Mouse (Mus musculus) liver, embryonic 13.5 days (tissue): ENCODE results near the gene Ptprg. TPM values are rescaled to one million over a fixed set of nuclear protein-coding genes. Genes with fewer than 3 reads are reported as not detected.

Experiments used
- ATAC-seq: fragments of 200-750 bp; cut with Nextera tagmentation; 2 replicates; pipeline ENCODE4 v1.8.0; 2017; ENCODE audit warnings: low read depth, mild to moderate bottlenecking, moderate number of reproducible peaks, moderate library complexity
- DNase-seq: peaks from one replicate; pipeline ENCODE4 v3.0.0; 2022
- H3K27ac ChIP-seq: fragments of 300-500 bp; sonication (generic); 2 replicates; pipeline ENCODE4 v1.5.1; 2015; ENCODE audit warnings: moderate library complexity, mild to moderate bottlenecking, inconsistent platforms
- H3K27me3 ChIP-seq: fragments of 300-500 bp; sonication (generic); 2 replicates; pipeline ENCODE4 v1.6.1; 2015; ENCODE audit warnings: mild to moderate bottlenecking, inconsistent platforms
- H3K36me3 ChIP-seq: fragments of 300-500 bp; sonication (generic); 2 replicates; pipeline ENCODE4 v1.6.1; 2015; ENCODE audit warnings: mild to moderate bottlenecking, inconsistent platforms
- H3K4me1 ChIP-seq: fragments of 300-500 bp; sonication (generic); replicated peaks from 2 replicates; pipeline ENCODE4 v1.6.1; 2015; ENCODE audit warnings: inconsistent platforms
- H3K4me2 ChIP-seq: fragments of 300-500 bp; sonication (generic); 2 replicates; pipeline ENCODE4 v1.6.1; 2015; ENCODE audit warnings: inconsistent platforms, mild to moderate bottlenecking, moderate library complexity
- H3K4me3 ChIP-seq: fragments of 300-500 bp; sonication (generic); replicated peaks from 2 replicates; pipeline ENCODE4 v1.5.1; 2015; ENCODE audit warnings: mild to moderate bottlenecking, inconsistent platforms
- H3K9ac ChIP-seq: fragments of 300-500 bp; sonication (generic); 2 replicates; pipeline ENCODE4 v1.6.1; 2015; ENCODE audit warnings: mild to moderate bottlenecking, inconsistent platforms
- H3K9me3 ChIP-seq: fragments of 300-500 bp; sonication (generic); replicated peaks from 2 replicates; pipeline ENCODE4 v1.6.1; 2016; ENCODE audit warnings: inconsistent platforms
- WGBS: fragments of 180-500 bp; shearing (Covaris S2); methylation state at CpG from one replicate; pipeline ENCODE4 v1.1.7; 2015; ENCODE audit not compliant: insufficient replicate concordance; 5-methylcytosine and 5-hydroxymethylcytosine counted together
- polyA plus RNA-seq: library from polyadenylated mRNA; unstranded; fragments of >200 nt; fragmentation: Nextera tagmentation; extraction: Ambion mirVana; gene quantifications from 2 replicates; pipeline ENCODE4 v1.2.1, GENCODE M21; 2015

Ptprg gene
- polyA plus RNA-seq, 1 experiment from 2014 or later = 1.5 TPM

- Histone ChIP-seq H3K9me3 (no peaks in the 10 kb centered on the region), H3K4me3 (no peak overlapping the region), H3K27me3 (no peaks in the 10 kb centered on the region), H3K4me1 (no peaks in the 10 kb centered on the region), H3K4me2 (no peak overlapping the region), H3K9ac (no peak overlapping the region), H3K27ac (no peak overlapping the region), H3K36me3 (no peaks in the 10 kb centered on the region)
- DNase-seq (no peak), ATAC-seq (no peak)
- 53% methylated on average over 2 of the region's 2 CpGs for WGBS
Measured at GRCm38 (mm10) chr14:11988975-11989374, 435.6 kb downstream of the Ptprg start.

- Histone ChIP-seq H3K27me3 (no peaks in the 10 kb centered on the region), H3K27ac (no peak overlapping the region), H3K4me3 (no peak overlapping the region), H3K4me1 (no peaks in the 10 kb centered on the region), H3K9ac (no peak overlapping the region), H3K4me2 (no peak overlapping the region), H3K36me3 (no peaks in the 10 kb centered on the region), H3K9me3 (no peaks in the 10 kb centered on the region)
- no peak for ATAC-seq
- 68% methylated on average over 2 of the region's 2 CpGs for WGBS
- no peak for DNase-seq
Measured at GRCm38 (mm10) chr14:11991151-11991550, 437.8 kb downstream of the Ptprg start.

GRCm38 (mm10) chr14:11992111-11992510, 438.8 kb downstream of the Ptprg start:
- WGBS = 27% methylated on average over 4 of the region's 4 CpGs
- no peak overlapping the region for H3K9ac ChIP-seq

GRCm38 (mm10) chr14:11992534-11992933, 439.2 kb downstream of the Ptprg start:
- Histone ChIP-seq H3K9ac (no peak overlapping the region), H3K27ac (no peak overlapping the region), H3K4me2 (no peak overlapping the region), H3K4me3 (no peak overlapping the region), H3K4me1 (no peaks in the 10 kb centered on the region), H3K27me3 (no peaks in the 10 kb centered on the region), H3K36me3 (no peaks in the 10 kb centered on the region), H3K9me3 (no peaks in the 10 kb centered on the region)
- DNase-seq = no peak
- no peak for ATAC-seq
- 19% methylated on average over 6 of the region's 6 CpGs for WGBS

More at GRCm38 (mm10) chr14:11992111-11992510, 438.8 kb downstream of the Ptprg start:
- no peak for DNase-seq
- H3K4me2 ChIP-seq = no peak overlapping the region
- H3K36me3 ChIP-seq = no peaks in the 10 kb centered on the region
- no peak for ATAC-seq
- H3K27ac ChIP-seq = no peak overlapping the region
- no peaks in the 10 kb centered on the region for H3K4me1 ChIP-seq
- H3K27me3 ChIP-seq = no peaks in the 10 kb centered on the region
- no peak overlapping the region for H3K4me3 ChIP-seq
- H3K9me3 ChIP-seq = no peaks in the 10 kb centered on the region

- no peaks in the 10 kb centered on the region for H3K4me1 ChIP-seq
Measured at GRCm38 (mm10) chr14:11997555-11997954, 444.2 kb downstream of the Ptprg start.

GRCm38 (mm10) chr14:11998464-11998863, 445.1 kb downstream of the Ptprg start:
- Histone ChIP-seq H3K4me1 (no peaks in the 10 kb centered on the region), H3K27me3 (no peaks in the 10 kb centered on the region), H3K4me3 (no peak overlapping the region), H3K9me3 (no peaks in the 10 kb centered on the region), H3K36me3 (no peaks in the 10 kb centered on the region), H3K4me2 (no peak overlapping the region), H3K27ac (no peak overlapping the region), H3K9ac (no peak overlapping the region)
- ATAC-seq (no peak), DNase-seq (no peak)
- 73% methylated on average over 4 of the region's 4 CpGs for WGBS

More at GRCm38 (mm10) chr14:11997555-11997954, 444.2 kb downstream of the Ptprg start:
- Histone ChIP-seq H3K27ac (no peak overlapping the region), H3K9me3 (no peaks in the 10 kb centered on the region), H3K36me3 (no peaks in the 10 kb centered on the region), H3K4me2 (no peak overlapping the region), H3K4me3 (no peak overlapping the region), H3K27me3 (no peaks in the 10 kb centered on the region), H3K9ac (no peak overlapping the region)
- no peak for DNase-seq
- ATAC-seq = no peak
- 78% methylated on average over 6 of the region's 6 CpGs for WGBS

GRCm38 (mm10) chr14:12004061-12004460, 450.7 kb downstream of the Ptprg start:
- Histone ChIP-seq H3K27ac (no peak overlapping the region), H3K36me3 (no peaks in the 10 kb centered on the region)
- 59% methylated on average over 4 of the region's 4 CpGs for WGBS

GRCm38 (mm10) chr14:12011766-12012165, 458.4 kb downstream of the Ptprg start:
- Histone ChIP-seq H3K4me1 (no peaks in the 10 kb centered on the region), H3K9me3 (no peaks in the 10 kb centered on the region), H3K9ac (no peak overlapping the region), H3K4me3 (no peak overlapping the region), H3K4me2 (no peak overlapping the region), H3K27me3 (no peaks in the 10 kb centered on the region), H3K36me3 (no peaks in the 10 kb centered on the region), H3K27ac (no peak overlapping the region)
- WGBS = 61% methylated on average over 5 of the region's 5 CpGs
- no peak for ATAC-seq
- DNase-seq = no peak

More at GRCm38 (mm10) chr14:12004061-12004460, 450.7 kb downstream of the Ptprg start:
- Histone ChIP-seq H3K27me3 (no peaks in the 10 kb centered on the region), H3K9me3 (no peaks in the 10 kb centered on the region), H3K4me3 (no peak overlapping the region), H3K4me1 (no peaks in the 10 kb centered on the region), H3K4me2 (no peak overlapping the region), H3K9ac (no peak overlapping the region)
- DNase-seq = no peak
- ATAC-seq = no peak

- Histone ChIP-seq H3K4me1 (no peaks in the 10 kb centered on the region), H3K4me2 (no peak overlapping the region), H3K27ac (no peak overlapping the region), H3K4me3 (no peak overlapping the region), H3K9me3 (no peaks in the 10 kb centered on the region), H3K9ac (no peak overlapping the region), H3K27me3 (no peaks in the 10 kb centered on the region), H3K36me3 (no peaks in the 10 kb centered on the region)
- ATAC-seq (no peak), DNase-seq (no peak)
- WGBS = 76% methylated on average over 16 of the region's 16 CpGs
Measured at GRCm38 (mm10) chr14:12025812-12026728, 472.7 kb downstream of the Ptprg start.

GRCm38 (mm10) chr14:12027247-12027646, 473.9 kb downstream of the Ptprg start:
- Histone ChIP-seq H3K9ac (no peak overlapping the region), H3K4me3 (no peak overlapping the region), H3K4me2 (no peak overlapping the region), H3K27ac (no peak overlapping the region), H3K4me1 (no peaks in the 10 kb centered on the region), H3K9me3 (no peaks in the 10 kb centered on the region), H3K27me3 (no peaks in the 10 kb centered on the region), H3K36me3 (no peaks in the 10 kb centered on the region)
- no peak for DNase-seq
- no peak for ATAC-seq
- 66% methylated on average over 8 of the region's 8 CpGs for WGBS

GRCm38 (mm10) chr14:12029926-12030325, 476.6 kb downstream of the Ptprg start:
- DNase-seq = no peak
- Histone ChIP-seq H3K27me3 (no peaks in the 10 kb centered on the region), H3K36me3 (no peaks in the 10 kb centered on the region), H3K4me1 (no peaks in the 10 kb centered on the region), H3K27ac (no peak overlapping the region), H3K4me3 (no peak overlapping the region), H3K4me2 (no peak overlapping the region), H3K9ac (no peak overlapping the region), H3K9me3 (no peaks in the 10 kb centered on the region)
- WGBS = 62% methylated on average over 2 of the region's 2 CpGs
- no peak for ATAC-seq
